Comparison of ENCODE assay signal across 10 mouse cellular contexts in the genomic region with DNA sequence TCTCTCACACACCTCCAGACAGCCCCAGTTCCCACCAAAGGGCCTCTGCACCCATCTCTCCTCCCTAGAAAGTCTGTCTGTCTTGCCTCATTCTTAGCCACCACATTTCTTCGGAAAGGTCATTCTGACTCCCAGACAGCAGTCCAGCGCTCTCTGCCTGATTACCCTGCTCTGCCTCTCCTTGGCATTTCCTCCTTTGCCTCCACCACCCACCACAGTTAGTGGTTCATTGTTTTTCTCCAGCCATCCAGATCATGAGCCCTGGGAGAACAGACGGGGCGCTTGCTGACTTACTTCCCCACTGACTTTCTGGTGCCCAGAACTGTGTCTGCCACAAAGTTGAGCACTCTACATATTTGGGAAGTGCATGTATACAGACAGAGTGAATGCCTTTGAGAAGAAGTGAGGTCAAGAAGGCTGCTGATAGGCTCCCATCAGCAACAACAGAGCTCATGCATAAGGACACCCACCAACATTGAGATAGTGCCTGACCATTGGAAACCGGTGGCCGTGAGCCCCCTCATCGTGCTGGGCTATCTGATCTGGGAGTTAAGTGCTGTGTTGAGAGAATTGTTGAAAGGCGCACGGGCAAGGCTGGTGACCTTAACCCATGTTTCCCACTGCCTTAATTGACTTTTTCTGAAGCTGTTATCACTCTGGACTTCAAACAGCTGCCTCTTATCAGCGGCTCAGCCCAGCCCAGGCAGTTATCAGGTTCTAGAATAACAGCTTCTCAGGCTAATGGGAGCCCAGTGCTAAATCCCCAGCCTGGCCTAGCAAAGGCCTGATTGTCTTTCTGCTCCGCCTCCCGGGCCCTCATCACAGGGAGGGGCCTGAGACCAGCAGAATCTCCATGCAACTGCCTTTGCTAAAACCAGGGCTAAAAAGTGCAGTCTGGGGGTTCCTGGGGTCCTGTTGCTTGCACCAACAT. TPM values are rescaled to one million over a fixed set of nuclear protein-coding genes. Genes with fewer than 3 reads are reported as not detected.
A peak's percentile ranks its signal among the peaks of the same experiment; 100 is the strongest.
DNase-seq lines count a peak whose midpoint lies in the region; ATAC-seq and TF ChIP-seq lines count a peak whose summit lies in the region.
"Had no signal": no experiment of that assay in that cellular context is flagged by ENCODE, and none has a peak within 500 bp of the region (broad histone marks: within the 10 kb centered on the region; RNA-seq: fewer than 3 reads in every experiment).

No protein-coding gene starts in this region.

- 21% methylated on average over 12 of the region's 12 CpGs for WGBS in lung, embryonic 14.5 days
- WGBS in intestine, embryonic 15.5 days: 27% methylated on average over 12 of the region's 12 CpGs
- WGBS in stomach, embryonic 14.5 days: 30% methylated on average over 12 of the region's 12 CpGs

- H3K36me3 ChIP-seq in lung, embryonic 14.5 days (ENCODE audit: insufficient read depth): no peaks in the 10 kb centered on the region
- H3K36me3 ChIP-seq in intestine, embryonic 15.5 days: no peaks in the 10 kb centered on the region
- no peaks in the 10 kb centered on the region for H3K36me3 ChIP-seq in stomach, embryonic 14.5 days (ENCODE audit: control insufficient read depth, insufficient read depth, low read length)
- H3K36me3 ChIP-seq: neural tube, embryonic 15.5 days had no signal

- H3K4me3 ChIP-seq in lung, embryonic 14.5 days (ENCODE audit: low read depth, low read length): no peak overlapping the region
- H3K4me3 ChIP-seq in intestine, embryonic 15.5 days (replicated peaks): no peak overlapping the region
- no peak overlapping the region for H3K4me3 ChIP-seq in stomach, embryonic 14.5 days (ENCODE audit: low read depth, low read length)
- H3K4me3 ChIP-seq: left cerebral cortex, adult 2 months; neural tube, embryonic 15.5 days had no signal

- no peaks in the 10 kb centered on the region for H3K27me3 ChIP-seq in lung, embryonic 14.5 days (ENCODE audit: insufficient read depth, low read length)
- no peaks in the 10 kb centered on the region for H3K27me3 ChIP-seq in intestine, embryonic 15.5 days (replicated peaks)
- H3K27me3 ChIP-seq in stomach, embryonic 14.5 days (ENCODE audit: control insufficient read depth, insufficient read depth, low read length): no peaks in the 10 kb centered on the region
- H3K27me3 ChIP-seq: neural tube, embryonic 15.5 days had no signal

- no peak for TF ChIP-seq CTCF in lung, embryonic 14.5 days (IDR thresholded peaks at IDR 0.05; ENCODE audit: low read depth)

- no peak for ATAC-seq in lung, embryonic 14.5 days (ENCODE audit: insufficient read depth)
- peak; percentile 93 for ATAC-seq in intestine, embryonic 15.5 days
- peak; percentile 87 for ATAC-seq in stomach, embryonic 14.5 days (ENCODE audit: insufficient number of reproducible peaks, insufficient read depth, low FRiP score, low read depth)

- no peak overlapping the region for H3K9ac ChIP-seq in lung, embryonic 14.5 days
- H3K9ac ChIP-seq in intestine, embryonic 15.5 days: no peak overlapping the region; the same call in 1 of the 2 replicates
- no peak overlapping the region for H3K9ac ChIP-seq in stomach, embryonic 14.5 days (replicated peaks; ENCODE audit: low read depth, low read length)
- H3K9ac ChIP-seq: neural tube, embryonic 15.5 days had no signal

- no peak overlapping the region for H3K4me2 ChIP-seq in lung, embryonic 14.5 days
- peak overlapping the region; percentile 26; the same call in 1 of the 2 replicates for H3K4me2 ChIP-seq in intestine, embryonic 15.5 days (replicated peaks)
- H3K4me2 ChIP-seq in stomach, embryonic 14.5 days (replicated peaks; ENCODE audit: low read depth, low read length): no peak overlapping the region
- H3K4me2 ChIP-seq: neural tube, embryonic 15.5 days had no signal

- H3K27ac ChIP-seq in lung, embryonic 14.5 days (ENCODE audit: low read depth): no peak overlapping the region
- H3K27ac ChIP-seq in intestine, embryonic 15.5 days: peak overlapping the region; percentile 72
- H3K27ac ChIP-seq in stomach, embryonic 14.5 days (ENCODE audit: low read length): peak overlapping the region; percentile 68; the same call in 1 of the 2 replicates
- H3K27ac ChIP-seq: left cerebral cortex, adult 2 months; macrophage; neural tube, embryonic 15.5 days had no signal

- DNase-seq in lung, embryonic 14.5 days: peak; percentile 20
- no peak for DNase-seq in lung, adult 18-20 months
- peak; percentile 82 for DNase-seq in c-Kit-positive CD71-positive TER-119-positive erythroid progenitor cells, embryonic 14.5 days (ENCODE audit: low spot score)
- DNase-seq in MN1 (ENCODE audit: low spot score): no peak
- no peak for DNase-seq in frontal cortex, postnatal 14 days (ENCODE audit: low spot score in 2 of 2)

- H3K9me3 ChIP-seq in lung, embryonic 14.5 days (ENCODE audit: low read depth, low read length): no peaks in the 10 kb centered on the region
- H3K9me3 ChIP-seq in intestine, embryonic 15.5 days: no peaks in the 10 kb centered on the region
- no peaks in the 10 kb centered on the region for H3K9me3 ChIP-seq in stomach, embryonic 14.5 days (ENCODE audit: control insufficient read depth, low read depth, low read length)
- H3K9me3 ChIP-seq: neural tube, embryonic 15.5 days had no signal

- peaks cover 2% of the 10 kb centered on the region; the same call in 1 of the 2 replicates for H3K4me1 ChIP-seq in lung, embryonic 14.5 days (ENCODE audit: insufficient read depth)
- H3K4me1 ChIP-seq in intestine, embryonic 15.5 days (replicated peaks): 0 out of 2 replicates have a peak, but pooled peaks cover 12% of the 10 kb centered on the region
- no peaks in the 10 kb centered on the region for H3K4me1 ChIP-seq in stomach, embryonic 14.5 days (ENCODE audit: control insufficient read depth, insufficient read depth, low read length)

RNA-seq across cellular contexts. Expression of gene Gpr37l1, which starts 37.0 kb away (rescaled TPM):
- not detected in 2 replicates for polyA plus RNA-seq in lung, embryonic 14.5 days (2014; fragmentation: Nextera tagmentation; extraction: Ambion mirVana)
- 0.47 and 0.73 TPM in 2 replicates for polyA plus RNA-seq in intestine, embryonic 15.5 days (2015; fragmentation: Nextera tagmentation; extraction: Ambion mirVana)
- 0.69 and 0.71 TPM in 2 replicates for polyA plus RNA-seq in stomach, embryonic 14.5 days (2014; fragmentation: Nextera tagmentation; extraction: Ambion mirVana)
- polyA plus RNA-seq: macrophage had no signal

RNA-seq across cellular contexts. Expression of gene Elf3, which starts 53.9 kb away (rescaled TPM):
- 12.3 and 13.5 TPM in 2 replicates for polyA plus RNA-seq in lung, embryonic 14.5 days (2014; fragmentation: Nextera tagmentation; extraction: Ambion mirVana)
- 209 and 213 TPM in 2 replicates for polyA plus RNA-seq in intestine, embryonic 15.5 days (2015; fragmentation: Nextera tagmentation; extraction: Ambion mirVana)
- 98.9 and 104 TPM in 2 replicates for polyA plus RNA-seq in stomach, embryonic 14.5 days (2014; fragmentation: Nextera tagmentation; extraction: Ambion mirVana)
- polyA plus RNA-seq: macrophage had no signal

RNA-seq across cellular contexts. Expression of gene Arl8a, which starts 57.8 kb away (rescaled TPM):
- polyA plus RNA-seq in lung, embryonic 14.5 days (2014; fragmentation: Nextera tagmentation; extraction: Ambion mirVana): 46.3 and 46.7 TPM in 2 replicates
- polyA plus RNA-seq in intestine, embryonic 15.5 days (2015; fragmentation: Nextera tagmentation; extraction: Ambion mirVana): 60.6 TPM in 2 replicates
- 55.5 and 57.4 TPM in 2 replicates for polyA plus RNA-seq in stomach, embryonic 14.5 days (2014; fragmentation: Nextera tagmentation; extraction: Ambion mirVana)

Comparison
In these comparisons a context has a peak if more than half of its experiments do, and no peak if none do; other contexts are left out.
1. DNase-seq: peak in lung, embryonic 14.5 days (single experiment) and c-Kit-positive CD71-positive TER-119-positive erythroid progenitor cells, embryonic 14.5 days (single experiment); none in lung, adult 18-20 months (0 of 2), MN1 (single experiment) and frontal cortex, postnatal 14 days (0 of 2).